Mouse (Mus musculus): Measurements from ENCODE around the gene Plppr3. TPM values are rescaled to one million over a fixed set of nuclear protein-coding genes. Genes with fewer than 3 reads are reported as not detected.

Gene Plppr3
- total RNA-seq, 1 experiment from 2014 or later, result 0.93 TPM

- no peak for DNase-seq
Observed at GRCm38 (mm10) chr10:79817111-79817510, 57.3 kb downstream of the Plppr3 start.

GRCm38 (mm10) chr10:79815671-79816494, 58.6 kb downstream of the Plppr3 start:
- DNase-seq, result no peak

GRCm38 (mm10) chr10:79814271-79814842, 60.1 kb downstream of the Plppr3 start:
- DNase-seq, result no peak

GRCm38 (mm10) chr10:79811736-79812637, 62.4 kb downstream of the Plppr3 start:
- DNase-seq, result peak; percentile 92

Small RNA genes lying within 50 kb of the gene (microRNA-seq; reads per million reads assigned to microRNA genes)
- 0 reads per million in 2 experiments for gene Mir6910

Other genes starting within 250 kb of the Plppr3 start
- gene Shc2, start 236.7 kb downstream of the Plppr3 start, total RNA-seq (2021), result 4.0 and 4.8 TPM in 2 replicates
- gene Odf3l2, start 228.9 kb downstream of the Plppr3 start, total RNA-seq (2021), result not detected in 2 replicates
- 6.8 TPM in 1 of 2 replicates, not detected in the other for gene Madcam1, start 210.1 kb downstream of the Plppr3 start, total RNA-seq (2021)
- 27.8 and 34.1 TPM in 2 replicates for gene Tpgs1, start 205.3 kb downstream of the Plppr3 start, total RNA-seq (2021)
- gene Cdc34, start 192.4 kb downstream of the Plppr3 start, total RNA-seq (2021), result 79.1 and 82.4 TPM in 2 replicates
- gene Gzmm, start 185.6 kb downstream of the Plppr3 start, total RNA-seq (2021), result 0.89 and 1.1 TPM in 2 replicates
- gene Bsg, start 170.1 kb downstream of the Plppr3 start, total RNA-seq (2021), result 598 and 707 TPM in 2 replicates
- 7.1 and 10.6 TPM in 2 replicates for gene Hcn2, start 158.0 kb downstream of the Plppr3 start, total RNA-seq (2021)
- gene Polrmt, start 128.1 kb downstream of the Plppr3 start, total RNA-seq (2021), result 59.2 and 65.4 TPM in 2 replicates
- gene Fgf22, start 119.6 kb downstream of the Plppr3 start, total RNA-seq (2021), result not detected in 2 replicates
- 54.7 and 56.5 TPM in 2 replicates for gene Rnf126, start 107.7 kb downstream of the Plppr3 start, total RNA-seq (2021)
- gene Fstl3, start 97.4 kb downstream of the Plppr3 start, total RNA-seq (2021), result 5.5 and 6.4 TPM in 2 replicates
- gene Prss57, start 83.7 kb downstream of the Plppr3 start, total RNA-seq (2021), result not detected in 2 replicates
- gene Palm, start 81.1 kb downstream of the Plppr3 start, total RNA-seq (2021), result 77.9 and 78.3 TPM in 2 replicates
- 0.26 TPM in 2 replicates for gene Misp, start 53.6 kb downstream of the Plppr3 start, total RNA-seq (2021)
- gene Ptbp1, start 20.2 kb downstream of the Plppr3 start, total RNA-seq (2021), result 291 and 302 TPM in 2 replicates
- gene Prtn3, start 158 bp downstream of the Plppr3 start, total RNA-seq (2021), result 1.0 TPM in 1 of 2 replicates, not detected in the other
- 0.70 TPM in 1 of 2 replicates, not detected in the other for gene Elane, start 11.6 kb upstream of the Plppr3 start, total RNA-seq (2021)
- 561 and 750 TPM in 2 replicates for gene Cfd, start 16.2 kb upstream of the Plppr3 start, total RNA-seq (2021)
- 32.0 and 38.4 TPM in 2 replicates for gene Med16, start 34.3 kb upstream of the Plppr3 start, total RNA-seq (2021)
- gene Gm26602, start 36.2 kb upstream of the Plppr3 start, total RNA-seq (2021), result not detected in 2 replicates
- gene Kiss1r, start 42.3 kb upstream of the Plppr3 start, total RNA-seq (2021), result 0.98 and 1.5 TPM in 2 replicates
- 75.8 and 82.8 TPM in 2 replicates for gene R3hdm4, start 46.6 kb upstream of the Plppr3 start, total RNA-seq (2021)
- gene Arid3a, start 52.4 kb upstream of the Plppr3 start, total RNA-seq (2021), result 5.9 and 6.9 TPM in 2 replicates
- gene Wdr18, start 85.5 kb upstream of the Plppr3 start, total RNA-seq (2021), result 30.3 and 36.6 TPM in 2 replicates
- not detected in 2 replicates for gene Grin3b, start 96.1 kb upstream of the Plppr3 start, total RNA-seq (2021)
- gene Tmem259, start 109.7 kb upstream of the Plppr3 start, total RNA-seq (2021), result 141 and 157 TPM in 2 replicates
- gene Cnn2, start 114.0 kb upstream of the Plppr3 start, total RNA-seq (2021), result 40.2 and 55.9 TPM in 2 replicates
- gene Abca7, start 121.9 kb upstream of the Plppr3 start, total RNA-seq (2021), result 18.7 and 20.7 TPM in 2 replicates
- 6.3 and 27.9 TPM in 2 replicates for gene Arhgap45, start 142.0 kb upstream of the Plppr3 start, total RNA-seq (2021)
- 98.8 and 108 TPM in 2 replicates for gene Polr2e, start 165.2 kb upstream of the Plppr3 start, total RNA-seq (2021)
- 1,329 and 1,354 TPM in 2 replicates for gene Gpx4, start 172.5 kb upstream of the Plppr3 start, total RNA-seq (2021)
- gene Sbno2, start 230.9 kb upstream of the Plppr3 start, total RNA-seq (2021), result 52.8 and 52.9 TPM in 2 replicates
- 138 and 147 TPM in 2 replicates for gene Stk11, start 241.2 kb upstream of the Plppr3 start, total RNA-seq (2021)

Data from adrenal gland, postnatal 14 days (tissue).